Mouse (Mus musculus) brain, embryonic 14.5 days (tissue): Measurements from ENCODE around the gene Sumf1. TPM values are rescaled to one million over a fixed set of nuclear protein-coding genes. Genes with fewer than 3 reads are reported as not detected.

ENCODE experiments used
- DNase-seq: peaks from one replicate; pipeline ENCODE4 v3.0.0-alpha.2; 2011; ENCODE audit warnings: low read depth
- CTCF ChIP-seq: fragments of 200-500 bp; IDR thresholded peaks from 2 replicates; pipeline ENCODE4 v1.5.1; 2012; ENCODE audit warnings: inconsistent platforms, mild to moderate bottlenecking, moderate library complexity, borderline replicate concordance; ENCODE audit not compliant: insufficient read depth, insufficient read length; ENCODE audit errors: extremely low read depth
- POLR2A ChIP-seq: fragments of 200-500 bp; IDR thresholded peaks from 2 replicates; pipeline ENCODE4 v1.6.1; 2012; ENCODE audit warnings: mild to moderate bottlenecking, inconsistent platforms, borderline replicate concordance; ENCODE audit not compliant: poor library complexity, insufficient read depth, insufficient read length, severe bottlenecking; ENCODE audit errors: extremely low read depth
- polyA plus RNA-seq: library from polyadenylated mRNA; depleted of rRNA; stranded (reverse); fragments of >200 nt; gene quantifications from 2 replicates; pipeline ENCODE4 v1.2.3, GENCODE M21; 2012

Sumf1 gene
- polyA plus RNA-seq, 1 experiment = 9.8 TPM

DNA sequence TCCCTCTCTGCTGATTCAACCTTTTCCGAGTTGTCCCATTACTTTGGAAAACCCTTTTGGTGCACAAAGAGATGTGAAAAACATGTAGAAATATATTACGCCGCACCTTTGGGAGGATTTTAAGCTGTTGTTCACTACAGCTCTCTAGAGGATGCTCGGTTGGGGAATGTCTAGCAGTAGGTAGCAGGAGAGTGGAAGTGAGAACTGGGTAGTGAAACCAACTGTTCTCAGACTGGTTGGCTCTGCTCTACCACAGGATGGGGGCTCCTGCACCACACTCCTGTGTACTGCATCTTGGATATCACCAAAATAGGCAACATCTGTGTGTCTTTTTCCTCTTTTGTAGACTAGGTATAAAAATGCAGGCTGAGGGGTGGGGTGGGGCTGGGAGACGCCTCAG, 37.5 kb upstream of the Sumf1 start:
- DNase-seq = no peak
- no peak for TF ChIP-seq POLR2A
- TF ChIP-seq CTCF = no peak

DNA sequence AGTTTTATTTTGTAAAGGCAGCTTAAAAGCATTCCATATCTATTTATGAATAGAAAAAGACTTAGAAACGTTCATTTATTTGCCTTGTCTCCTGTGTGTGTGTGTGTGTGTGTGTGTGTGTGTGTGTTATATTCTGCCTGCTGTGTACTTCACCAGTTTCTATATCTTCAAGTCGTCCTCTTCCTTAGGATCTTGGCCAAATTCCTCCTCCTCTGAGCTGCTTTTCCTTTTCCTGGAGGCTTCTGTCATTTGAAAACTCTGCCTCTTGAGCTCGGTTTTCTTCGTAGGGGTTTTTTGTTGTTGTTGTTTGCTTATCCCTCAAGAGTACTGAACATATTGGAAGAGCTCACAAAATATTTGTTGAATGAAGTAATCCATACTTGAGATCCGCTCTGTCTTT, 37.1 kb upstream of the Sumf1 start:
- TF ChIP-seq POLR2A = no peak
- no peak for TF ChIP-seq CTCF

DNA sequence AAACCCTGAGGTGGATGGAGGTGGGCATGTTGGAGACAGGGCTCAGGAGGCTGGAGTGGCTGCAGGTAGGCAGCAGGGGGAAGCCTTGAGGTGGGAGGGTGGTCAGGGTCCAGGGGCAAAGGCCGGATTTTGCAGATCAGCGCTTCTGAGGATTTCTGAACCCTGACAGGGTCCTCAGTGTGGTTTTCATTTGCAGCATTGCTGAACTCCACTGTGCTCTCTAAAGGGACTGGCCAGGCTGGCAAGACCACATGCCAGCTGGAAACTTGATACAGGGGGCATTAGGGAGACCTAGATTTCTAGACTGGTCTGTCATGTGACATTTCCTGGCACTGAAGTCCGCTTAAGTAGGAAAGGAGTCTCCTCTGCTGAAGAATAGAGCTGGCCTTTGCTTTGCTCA, 32.6 kb upstream of the Sumf1 start:
- DNase-seq = no peak
- TF ChIP-seq POLR2A (no peak), CTCF (no peak)

More for the DNA sequence above, 37.1 kb upstream of the Sumf1 start:
- DNase-seq = no peak

DNA sequence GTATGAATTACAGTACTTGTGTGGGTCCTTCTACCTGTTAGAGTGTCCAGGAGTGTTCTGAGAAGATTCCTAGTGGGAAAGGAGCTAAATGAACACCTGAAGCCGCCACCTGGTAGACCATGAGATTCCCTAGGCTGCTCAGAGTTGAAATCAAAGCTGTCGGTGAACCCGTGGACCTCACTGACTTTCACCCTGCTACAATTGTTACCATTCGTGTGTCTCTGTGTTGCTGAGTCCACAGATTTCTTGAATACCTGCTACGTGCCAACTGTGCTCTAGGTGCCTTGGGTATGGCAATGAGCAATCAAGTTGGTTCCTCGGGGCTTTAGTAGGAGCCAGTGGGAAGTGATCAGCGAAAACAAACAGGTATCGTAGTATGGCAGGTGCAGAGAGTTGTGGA, 31.4 kb upstream of the Sumf1 start:
- no peak for DNase-seq
- TF ChIP-seq CTCF = no peak
- no peak for TF ChIP-seq POLR2A

DNA sequence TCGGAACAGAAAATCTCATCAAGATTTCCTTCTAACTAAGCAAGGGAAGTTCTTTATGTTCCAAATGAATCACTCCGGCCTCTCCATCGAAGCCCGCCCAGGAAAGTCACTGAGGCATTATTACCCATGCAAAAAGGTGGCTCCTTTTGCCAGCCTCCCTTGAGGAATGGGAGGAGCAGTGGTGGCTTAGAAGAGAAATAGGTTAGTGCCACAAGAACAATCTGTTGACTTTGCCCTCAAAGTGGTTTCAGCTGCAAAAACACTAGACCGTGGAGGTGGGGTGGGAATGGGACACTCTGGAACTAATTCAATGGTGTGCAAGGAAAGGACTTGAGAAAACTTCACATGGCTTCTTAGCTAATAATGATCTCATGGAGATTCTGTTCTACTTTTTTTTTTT, 30.7 kb upstream of the Sumf1 start:
- TF ChIP-seq POLR2A (no peak), CTCF (no peak)
- DNase-seq = no peak

DNA sequence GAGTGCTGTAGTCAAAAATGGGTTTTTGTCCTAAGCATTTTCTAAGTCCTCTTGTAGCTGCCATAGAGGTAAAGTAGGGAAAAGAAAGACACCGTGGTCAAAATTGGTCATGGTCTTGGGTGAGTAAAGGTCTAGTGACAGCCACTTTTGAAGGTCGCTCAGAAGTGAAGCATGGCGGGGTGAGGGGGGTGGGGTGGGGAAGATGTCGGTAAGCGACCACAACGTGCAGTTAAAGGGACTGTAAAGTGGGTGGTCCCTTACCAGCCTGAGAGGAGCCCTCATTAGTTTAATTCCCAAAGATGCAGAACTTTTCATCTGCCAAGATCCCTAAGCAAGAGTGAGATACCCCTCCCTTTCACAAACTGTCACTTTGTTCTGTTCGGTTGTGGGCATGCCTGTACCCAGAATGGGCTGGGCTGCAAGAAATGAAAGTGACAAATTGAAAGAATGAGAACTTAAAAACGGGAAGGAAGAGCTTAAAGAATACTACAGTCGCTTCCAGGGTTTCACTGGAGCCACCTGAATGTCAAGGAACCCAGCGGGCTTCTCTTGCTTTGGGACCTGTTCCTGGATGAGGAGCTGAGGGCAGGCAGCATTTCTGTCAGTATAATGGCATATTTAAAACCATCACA, 29.0 kb upstream of the Sumf1 start:
- TF ChIP-seq POLR2A (no peak), CTCF (no peak)
- peak; percentile 34 for DNase-seq

DNA sequence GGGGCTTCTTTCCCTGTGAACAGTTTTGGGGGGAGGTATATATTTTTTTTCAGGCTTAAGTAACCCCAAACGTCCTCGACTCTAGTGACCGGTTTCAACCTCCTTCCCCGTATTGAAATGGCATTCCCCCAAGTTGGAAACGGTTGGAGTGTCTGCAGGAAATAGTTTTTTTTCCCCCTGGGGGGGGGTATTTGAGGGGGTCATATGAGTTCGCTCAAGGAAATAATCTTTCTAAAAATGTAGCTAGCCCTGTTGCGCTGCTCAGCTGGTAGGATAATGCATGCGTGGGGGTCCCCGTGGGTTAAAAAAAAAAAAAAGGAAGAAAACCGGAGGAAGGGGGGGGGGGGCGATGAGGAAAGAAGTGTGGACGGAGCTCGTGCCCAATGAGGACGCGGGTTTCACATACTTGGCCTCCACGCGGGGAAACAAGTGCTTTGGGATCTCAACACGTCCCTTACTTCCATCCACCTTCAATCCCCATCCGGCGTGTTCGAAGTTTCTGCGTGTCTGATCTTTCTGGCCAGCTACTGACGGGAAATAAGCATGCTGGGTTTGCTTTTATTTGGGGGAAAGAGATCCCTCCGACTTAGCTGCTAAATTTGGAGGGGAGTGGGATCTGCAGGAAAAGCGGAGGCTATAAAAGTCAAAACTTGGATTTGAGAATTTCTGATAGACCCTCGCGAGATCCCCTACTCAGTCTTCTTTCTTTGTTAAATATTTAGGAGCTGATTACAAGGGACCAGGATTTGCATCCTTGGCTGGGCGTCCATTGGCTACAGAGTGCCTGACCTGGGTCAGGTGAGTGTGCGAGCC, 28.3 kb upstream of the Sumf1 start:
- DNase-seq = peak; percentile 36
- TF ChIP-seq CTCF (no peak), POLR2A (no peak)

DNA sequence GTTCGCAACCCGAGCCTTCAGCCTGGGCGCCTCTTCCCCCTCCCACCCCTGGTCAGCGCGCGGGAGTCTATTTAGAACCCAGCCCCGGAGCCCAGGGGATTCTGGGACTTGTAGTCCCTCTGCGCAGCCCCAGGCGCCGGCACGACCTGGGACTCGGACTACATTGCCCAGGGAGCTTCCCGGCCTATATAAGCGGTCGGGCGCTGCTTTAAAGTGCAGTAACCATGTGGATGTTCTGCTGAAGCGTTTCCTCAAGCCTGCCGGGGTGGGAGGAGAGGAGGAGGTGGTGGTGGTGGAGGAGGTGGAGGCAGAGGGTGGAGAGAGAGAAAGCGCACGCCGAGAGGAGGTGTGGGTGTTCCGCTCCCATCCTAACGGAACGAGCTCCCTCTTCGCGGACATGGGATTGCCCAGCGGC, 27.5 kb upstream of the Sumf1 start, which contains the start of gene Itpr1:
TSS of gene Itpr1 (plus strand) at position 216 of the 415 bp plus-strand sequence.
- peak; percentile 99 for DNase-seq
- TF ChIP-seq CTCF (no peak), POLR2A (peak; percentile 48; the same call in 1 of the 2 replicates)

DNA sequence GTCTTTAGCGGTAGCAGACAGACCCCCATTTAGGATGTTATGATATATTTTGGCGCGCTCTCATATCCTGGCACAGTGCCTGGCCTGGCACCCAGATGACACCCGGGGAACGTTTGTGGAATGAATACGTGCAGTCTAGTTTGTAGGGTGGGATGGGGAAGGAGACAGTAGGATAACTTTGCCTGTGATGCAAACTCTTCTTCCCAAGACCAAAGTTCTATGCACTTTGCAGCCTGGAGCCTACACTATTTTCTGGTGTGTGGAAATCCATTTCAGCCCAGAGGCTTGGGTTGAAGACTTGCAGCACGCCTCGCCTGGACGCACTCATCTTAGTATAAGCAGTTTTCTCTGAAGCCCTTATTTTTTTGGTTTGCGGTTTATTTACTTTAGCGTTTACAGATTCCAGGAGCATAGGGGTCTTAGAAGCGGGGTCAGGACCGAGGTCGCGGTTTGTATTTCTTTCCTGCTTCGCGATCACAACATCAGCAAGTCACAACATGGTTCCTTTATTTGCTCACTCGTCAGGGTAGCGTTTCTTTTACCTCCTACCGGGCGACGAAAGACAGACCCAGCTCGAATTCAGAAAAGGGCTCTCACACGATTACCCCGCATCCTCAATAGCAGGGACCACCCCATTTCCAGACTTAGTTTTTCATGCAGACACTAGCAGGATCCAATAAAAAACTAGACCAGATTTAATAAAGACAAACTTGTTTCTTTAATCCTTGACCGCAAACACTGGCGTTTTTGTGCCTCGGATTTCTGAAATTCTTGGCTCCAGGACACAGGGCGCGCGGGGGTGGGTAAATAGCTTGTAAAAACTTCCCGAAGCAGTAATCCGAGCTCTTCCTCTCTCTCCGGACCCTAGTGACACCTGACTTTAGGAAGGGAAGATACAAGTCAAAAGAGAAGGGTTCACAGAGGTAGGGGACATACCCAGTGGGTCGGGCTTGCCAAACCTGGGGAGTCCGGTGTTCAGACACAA, 26.8 kb upstream of the Sumf1 start:
- no peak for TF ChIP-seq CTCF
- TF ChIP-seq POLR2A = no peak

DNA sequence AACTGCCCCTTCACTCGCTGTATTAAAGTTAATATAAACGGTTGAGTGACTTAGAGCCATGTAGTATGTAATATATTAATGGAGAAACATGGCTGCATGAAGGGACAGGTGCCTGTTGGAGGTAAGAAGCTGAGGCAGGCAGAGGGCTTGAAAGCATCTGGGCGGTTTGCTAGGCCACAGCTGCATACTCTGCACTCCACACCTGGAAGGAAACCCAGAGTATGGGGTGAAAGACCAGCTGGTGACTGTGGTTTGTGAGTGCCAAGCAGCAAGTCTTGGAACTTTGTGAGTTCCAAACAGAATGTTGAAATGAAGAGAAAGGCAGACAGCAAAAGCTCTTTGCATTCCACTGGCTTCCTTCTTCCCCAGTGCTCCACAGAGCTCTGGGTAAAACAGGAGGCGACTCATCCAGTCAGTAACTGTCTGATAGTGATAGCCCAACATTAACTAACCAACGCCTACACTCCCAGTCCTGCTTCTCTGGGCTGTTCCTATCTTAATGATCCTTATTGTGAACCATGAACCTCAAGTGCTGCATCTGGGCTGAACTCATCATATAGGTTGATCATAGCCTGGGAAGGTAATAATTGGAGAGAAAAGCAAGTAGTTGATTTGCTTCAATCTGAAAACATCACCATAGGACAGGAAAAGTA, 21.7 kb upstream of the Sumf1 start:
- TF ChIP-seq CTCF (no peak), POLR2A (no peak)
- DNase-seq = no peak

More for the DNA sequence above, 26.8 kb upstream of the Sumf1 start:
- DNase-seq = peak; percentile 61

DNA sequence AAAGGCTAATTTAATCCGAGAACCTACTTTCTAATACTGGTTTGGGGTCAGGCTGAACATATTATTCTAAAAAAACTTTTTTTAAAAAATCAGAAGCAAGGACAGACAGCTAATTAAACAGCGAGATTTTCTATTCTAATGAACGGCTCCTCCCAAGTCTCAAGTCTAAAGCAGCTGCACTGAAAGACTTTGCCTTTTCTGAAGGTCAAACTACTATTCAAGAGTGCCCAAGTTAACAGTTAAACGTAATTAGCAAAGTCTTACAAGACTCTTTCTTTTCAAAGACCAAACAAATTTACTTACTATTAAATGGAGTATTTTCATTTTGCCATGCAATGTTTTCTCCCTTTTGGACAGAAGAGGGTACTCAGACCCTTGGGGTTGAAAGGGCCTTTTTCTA, 20.8 kb upstream of the Sumf1 start:
- TF ChIP-seq CTCF = no peak
- TF ChIP-seq POLR2A = no peak
- DNase-seq = no peak

DNA sequence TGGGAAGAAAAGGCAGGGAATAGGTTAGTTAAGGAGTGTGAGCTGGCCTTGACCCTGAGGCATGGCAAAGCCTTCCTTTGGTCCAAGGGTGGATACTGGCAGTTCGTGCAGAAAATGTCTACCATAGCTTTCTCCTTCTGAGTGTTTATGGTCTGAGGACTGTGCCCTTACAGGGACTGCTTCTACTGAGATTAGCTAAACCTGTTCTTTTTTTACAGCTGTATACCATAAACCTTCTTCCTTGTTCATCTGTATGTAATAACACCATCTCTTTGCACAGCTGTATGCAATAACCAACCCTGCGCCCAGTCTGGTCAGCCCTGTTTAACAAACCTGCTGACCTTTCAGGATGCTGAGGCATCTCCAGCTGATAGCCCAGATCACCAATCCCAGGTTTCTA, 18.9 kb upstream of the Sumf1 start:
- TF ChIP-seq CTCF (no peak), POLR2A (no peak)
- DNase-seq = no peak
